Mouse (Mus musculus): ENCODE measurements around the gene Dpp10. TPM values are rescaled to one million over a fixed set of nuclear protein-coding genes. Genes with fewer than 3 reads are reported as not detected.
A peak's percentile ranks its signal among the peaks of the same experiment; 100 is the strongest.

Dpp10 gene
- polyA plus RNA-seq, 1 experiment: not detected

GRCm38 (mm10) chr1:123924905-123925304, 120.5 kb downstream of the Dpp10 start:
- Histone ChIP-seq H3K27ac (ENCODE audit: insufficient read depth, low read depth, low read length) (no peak overlapping the region), H3K4me3 (ENCODE audit: insufficient read depth, low read length) (no peak overlapping the region), H3K4me1 (ENCODE audit: control insufficient read depth, insufficient read depth, low read length) (peaks cover 3% of the 10 kb centered on the region)
- TF ChIP-seq POLR2A (IDR thresholded peaks at IDR 0.05; ENCODE audit: borderline replicate concordance, low read depth, low read length) (no peak), CTCF (IDR thresholded peaks at IDR 0.05; ENCODE audit: low read depth, low read length) (no peak)

GRCm38 (mm10) chr1:123923907-123924306, 121.5 kb downstream of the Dpp10 start:
- Histone ChIP-seq H3K4me1 (ENCODE audit: control insufficient read depth, insufficient read depth, low read length) (peaks cover 7% of the 10 kb centered on the region), H3K4me3 (ENCODE audit: insufficient read depth, low read length) (no peak overlapping the region), H3K27ac (ENCODE audit: insufficient read depth, low read depth, low read length) (no peak overlapping the region)
- TF ChIP-seq CTCF (IDR thresholded peaks at IDR 0.05; ENCODE audit: low read depth, low read length): no peak
- TF ChIP-seq POLR2A (IDR thresholded peaks at IDR 0.05; ENCODE audit: borderline replicate concordance, low read depth, low read length): no peak

DNA sequence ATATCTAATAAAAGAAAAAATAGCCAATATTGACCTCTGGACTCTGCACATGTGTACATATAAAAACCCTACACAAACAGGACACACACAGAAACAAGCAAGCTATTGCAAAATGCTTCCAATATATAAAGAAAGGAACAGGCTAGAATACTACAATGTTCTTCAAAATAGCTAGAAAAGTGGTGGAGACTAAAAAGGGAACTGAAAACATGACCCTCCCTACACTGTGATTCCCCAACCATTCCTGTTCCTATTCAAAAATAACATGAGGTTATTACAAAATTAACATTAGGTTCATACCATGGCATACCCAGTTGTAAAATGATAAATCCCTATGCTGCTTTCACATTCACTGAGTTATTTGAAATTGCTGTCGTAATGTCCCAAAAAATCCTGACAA, 125.8 kb downstream of the Dpp10 start:
- H3K4me3 ChIP-seq (ENCODE audit: insufficient read depth, low read length): no peak overlapping the region
- TF ChIP-seq CTCF (IDR thresholded peaks at IDR 0.05; ENCODE audit: low read depth, low read length): no peak
- TF ChIP-seq POLR2A (IDR thresholded peaks at IDR 0.05; ENCODE audit: borderline replicate concordance, low read depth, low read length): no peak
- peak overlapping the region; percentile 94 for H3K27ac ChIP-seq (ENCODE audit: insufficient read depth, low read depth, low read length)

GRCm38 (mm10) chr1:123902628-123903027, 142.7 kb downstream of the Dpp10 start:
- Histone ChIP-seq H3K27ac (ENCODE audit: insufficient read depth, low read depth, low read length) (no peak overlapping the region), H3K4me3 (ENCODE audit: insufficient read depth, low read length) (no peak overlapping the region)
- TF ChIP-seq CTCF (IDR thresholded peaks at IDR 0.05; ENCODE audit: low read depth, low read length) (no peak), POLR2A (IDR thresholded peaks at IDR 0.05; ENCODE audit: borderline replicate concordance, low read depth, low read length) (no peak)

More for the DNA sequence above, 125.8 kb downstream of the Dpp10 start:
- peaks cover 8% of the 10 kb centered on the region for H3K4me1 ChIP-seq (ENCODE audit: control insufficient read depth, insufficient read depth, low read length)

GRCm38 (mm10) chr1:123901218-123901617, 144.1 kb downstream of the Dpp10 start:
- Histone ChIP-seq H3K4me1 (ENCODE audit: control insufficient read depth, insufficient read depth, low read length) (peaks cover 5% of the 10 kb centered on the region; the same call in 1 of the 2 replicates), H3K27ac (ENCODE audit: insufficient read depth, low read depth, low read length) (no peak overlapping the region), H3K4me3 (ENCODE audit: insufficient read depth, low read length) (no peak overlapping the region)
- TF ChIP-seq CTCF (IDR thresholded peaks at IDR 0.05; ENCODE audit: low read depth, low read length) (no peak), POLR2A (IDR thresholded peaks at IDR 0.05; ENCODE audit: borderline replicate concordance, low read depth, low read length) (no peak)

More at GRCm38 (mm10) chr1:123902628-123903027, 142.7 kb downstream of the Dpp10 start:
- peaks cover 7% of the 10 kb centered on the region; the same call in 1 of the 2 replicates for H3K4me1 ChIP-seq (ENCODE audit: control insufficient read depth, insufficient read depth, low read length)

DNA sequence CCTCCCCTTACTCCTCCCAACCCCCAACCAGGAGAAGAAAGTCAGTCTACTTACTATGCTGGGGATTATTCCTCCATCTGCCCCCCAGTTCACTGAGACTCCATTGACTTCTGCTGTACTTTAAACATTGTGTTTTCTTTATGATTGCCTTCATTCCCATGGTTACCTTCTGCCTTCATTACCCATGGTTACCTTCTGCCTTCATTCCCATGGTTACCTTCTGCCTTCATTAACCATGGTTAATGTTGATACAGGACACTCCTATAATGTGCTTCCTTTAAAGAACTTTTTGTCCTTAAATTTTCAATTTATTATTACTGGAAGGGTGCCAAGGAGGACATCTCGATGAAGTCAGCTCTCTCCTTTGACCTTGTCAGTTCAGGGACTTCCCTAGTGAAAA, 158.1 kb downstream of the Dpp10 start:
- no peak overlapping the region for H3K27ac ChIP-seq (ENCODE audit: insufficient read depth, low read depth, low read length)
- TF ChIP-seq POLR2A (IDR thresholded peaks at IDR 0.05; ENCODE audit: borderline replicate concordance, low read depth, low read length) (no peak), CTCF (IDR thresholded peaks at IDR 0.05; ENCODE audit: low read depth, low read length) (no peak)
- no peak overlapping the region for H3K4me3 ChIP-seq (ENCODE audit: insufficient read depth, low read length)
- H3K4me1 ChIP-seq (ENCODE audit: control insufficient read depth, insufficient read depth, low read length): no peaks in the 10 kb centered on the region

DNA sequence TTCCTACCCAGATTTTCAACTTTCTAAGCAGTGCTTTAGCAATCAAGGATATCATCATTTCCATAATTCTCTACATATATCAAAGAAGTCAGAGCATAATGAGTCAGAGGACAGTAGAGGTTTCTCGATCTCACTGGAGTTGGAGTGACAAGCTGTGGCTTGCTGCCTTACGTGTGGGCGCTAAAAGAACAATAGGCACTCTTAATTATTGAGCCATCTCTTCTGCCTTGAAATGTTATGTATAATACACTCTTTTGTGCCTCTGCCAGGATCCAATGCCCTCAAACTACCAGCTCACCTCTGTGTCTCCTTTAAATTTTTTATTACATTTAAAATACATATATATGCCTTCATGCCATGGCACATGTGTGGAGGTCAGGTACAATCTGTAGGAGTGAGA, 198.5 kb downstream of the Dpp10 start:
- Histone ChIP-seq H3K27ac (ENCODE audit: insufficient read depth, low read depth, low read length) (no peak overlapping the region), H3K4me1 (ENCODE audit: control insufficient read depth, insufficient read depth, low read length) (no peaks in the 10 kb centered on the region), H3K4me3 (ENCODE audit: insufficient read depth, low read length) (no peak overlapping the region)
- no peak for TF ChIP-seq CTCF (IDR thresholded peaks at IDR 0.05; ENCODE audit: low read depth, low read length)

DNA sequence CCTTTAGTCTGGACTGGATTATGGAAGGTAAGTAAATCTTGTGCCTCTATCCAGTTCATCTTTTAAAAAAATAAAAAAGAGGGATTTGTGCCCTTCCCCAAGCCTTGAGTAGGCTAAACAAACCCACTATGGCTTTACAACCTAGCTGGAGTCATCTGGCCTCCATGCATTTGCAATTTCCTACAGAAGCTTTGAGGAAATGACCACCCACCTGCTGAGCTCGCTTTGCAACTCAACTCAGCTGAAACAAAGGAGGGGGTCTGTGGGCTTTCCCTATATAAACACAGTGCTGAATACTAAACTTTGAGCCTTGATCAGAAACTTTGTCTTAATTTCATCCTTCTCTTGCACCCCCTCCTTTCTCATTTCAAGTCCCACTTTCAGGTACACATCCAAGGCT, 244.2 kb downstream of the Dpp10 start:
- no peaks in the 10 kb centered on the region for H3K4me1 ChIP-seq (ENCODE audit: control insufficient read depth, insufficient read depth, low read length)
- H3K4me3 ChIP-seq (ENCODE audit: insufficient read depth, low read length): no peak overlapping the region
- no peak overlapping the region for H3K27ac ChIP-seq (ENCODE audit: insufficient read depth, low read depth, low read length)
- no peak for TF ChIP-seq CTCF (IDR thresholded peaks at IDR 0.05; ENCODE audit: low read depth, low read length)

DNA sequence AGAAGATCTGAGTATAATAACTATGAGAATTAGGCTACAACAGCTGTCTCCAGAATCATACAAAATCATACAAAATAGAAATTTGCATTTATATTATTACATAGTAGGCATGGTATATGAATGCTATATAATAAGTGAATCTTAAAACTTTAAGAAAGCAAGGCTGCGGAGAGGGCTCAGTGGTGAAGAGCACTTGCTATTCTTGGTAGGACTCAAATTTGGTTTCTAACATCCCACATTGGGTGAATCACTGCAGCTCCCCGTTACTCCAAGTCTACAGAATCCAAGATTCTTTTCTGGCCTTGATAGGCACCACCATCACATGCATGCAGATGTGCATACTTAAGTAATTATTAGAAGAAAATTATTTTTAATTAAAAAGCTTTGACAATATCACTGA, 279.8 kb downstream of the Dpp10 start:
- TF ChIP-seq CTCF (IDR thresholded peaks at IDR 0.05; ENCODE audit: low read depth, low read length) (no peak), POLR2A (IDR thresholded peaks at IDR 0.05; ENCODE audit: borderline replicate concordance, low read depth, low read length) (no peak)
- H3K27ac ChIP-seq (ENCODE audit: insufficient read depth, low read depth, low read length): no peak overlapping the region
- H3K4me1 ChIP-seq (ENCODE audit: control insufficient read depth, insufficient read depth, low read length): no peaks in the 10 kb centered on the region
- no peak overlapping the region for H3K4me3 ChIP-seq (ENCODE audit: insufficient read depth, low read length)

DNA sequence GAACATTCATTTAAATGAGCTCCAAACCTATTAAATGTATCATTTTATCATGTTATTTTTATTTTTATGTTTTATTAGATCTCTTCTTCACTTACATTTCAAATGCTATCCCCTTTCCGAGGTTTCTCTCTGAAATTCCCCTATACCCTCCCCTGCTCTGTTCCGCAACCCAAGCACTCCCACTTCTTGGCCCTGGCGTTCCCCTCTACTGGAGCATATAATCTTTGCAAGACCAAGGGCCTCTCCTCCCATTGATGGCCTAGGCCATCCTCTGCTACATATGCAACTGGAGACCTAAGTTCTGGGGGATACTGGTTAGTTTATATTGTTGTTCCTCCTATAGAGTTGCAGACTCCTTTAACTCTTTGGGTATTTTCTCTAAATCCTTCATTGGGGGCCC, 283.1 kb downstream of the Dpp10 start:
- H3K4me3 ChIP-seq (ENCODE audit: insufficient read depth, low read length): no peak overlapping the region
- H3K4me1 ChIP-seq (ENCODE audit: control insufficient read depth, insufficient read depth, low read length): peaks cover 2% of the 10 kb centered on the region; the same call in 1 of the 2 replicates
- H3K27ac ChIP-seq (ENCODE audit: insufficient read depth, low read depth, low read length): no peak overlapping the region
- TF ChIP-seq POLR2A (IDR thresholded peaks at IDR 0.05; ENCODE audit: borderline replicate concordance, low read depth, low read length) (no peak), CTCF (IDR thresholded peaks at IDR 0.05; ENCODE audit: low read depth, low read length) (no peak)

DNA sequence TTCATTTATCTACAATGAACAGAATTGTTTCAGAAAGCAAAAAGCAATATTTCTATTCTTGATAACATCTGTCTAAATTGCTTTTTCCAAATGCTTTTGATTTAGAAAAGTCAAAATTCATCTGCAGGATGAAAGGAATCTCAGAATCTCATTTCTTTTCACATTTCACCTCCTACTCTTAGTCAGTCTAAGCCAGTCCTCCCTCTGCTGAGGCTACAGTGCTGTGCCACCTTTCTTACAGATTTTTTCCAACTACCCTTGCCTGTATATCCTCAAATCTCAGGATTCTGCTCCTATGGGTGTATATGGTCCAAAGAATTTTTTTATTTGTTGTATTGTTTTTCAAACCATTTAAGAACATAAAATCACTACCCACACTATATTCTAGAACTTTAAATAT, 289.3 kb downstream of the Dpp10 start:
- TF ChIP-seq POLR2A (IDR thresholded peaks at IDR 0.05; ENCODE audit: borderline replicate concordance, low read depth, low read length) (no peak), CTCF (IDR thresholded peaks at IDR 0.05; ENCODE audit: low read depth, low read length) (no peak)
- H3K4me1 ChIP-seq (ENCODE audit: control insufficient read depth, insufficient read depth, low read length): peaks cover 2% of the 10 kb centered on the region; the same call in 1 of the 2 replicates
- no peak overlapping the region for H3K27ac ChIP-seq (ENCODE audit: insufficient read depth, low read depth, low read length)
- H3K4me3 ChIP-seq (ENCODE audit: insufficient read depth, low read length): no peak overlapping the region

All from bone marrow macrophage, adult 2 months (primary cell).